Mouse (Mus musculus) ovary, postnatal 36 days (tissue): Measurements from ENCODE around the gene B4galnt4.

Source experiments
- DNase-seq: peaks from one replicate; pipeline ENCODE4 v3.0.0; 2022; ENCODE audit warnings: low spot score, mixed read lengths

B4galnt4 gene

GRCm38 (mm10) chr7:141072017-141072745, 11.3 kb downstream of the B4galnt4 start:
- DNase-seq = no peak

GRCm38 (mm10) chr7:141073782-141074181, 12.9 kb downstream of the B4galnt4 start:
- no peak for DNase-seq

- DNase-seq = no peak
Measured at GRCm38 (mm10) chr7:141077841-141078240, 16.9 kb downstream of the B4galnt4 start, which contains the start of gene Pkp3. Gene Pkp3 (plus strand): TSS chr7:141078218.

- no peak for DNase-seq
Measured at GRCm38 (mm10) chr7:141078876-141079275, 18.0 kb downstream of the B4galnt4 start.

- DNase-seq = no peak
Measured at GRCm38 (mm10) chr7:141079481-141080449, 18.9 kb downstream of the B4galnt4 start.

- DNase-seq = no peak
Measured at GRCm38 (mm10) chr7:141087894-141088293, 27.0 kb downstream of the B4galnt4 start.

- DNase-seq = no peak
Measured at GRCm38 (mm10) chr7:141088473-141088872, 27.6 kb downstream of the B4galnt4 start.

- no peak for DNase-seq
Measured at GRCm38 (mm10) chr7:141090228-141090627, 29.3 kb downstream of the B4galnt4 start.

- DNase-seq = peak; percentile 86
Measured at GRCm38 (mm10) chr7:141092051-141092735, 31.3 kb downstream of the B4galnt4 start.

- no peak for DNase-seq
Measured at GRCm38 (mm10) chr7:141093950-141094349, 33.0 kb downstream of the B4galnt4 start.

GRCm38 (mm10) chr7:141094487-141095205, 33.7 kb downstream of the B4galnt4 start:
- DNase-seq = no peak

GRCm38 (mm10) chr7:141096021-141096420, 35.1 kb downstream of the B4galnt4 start:
- no peak for DNase-seq

- peak; percentile 27 for DNase-seq
Measured at GRCm38 (mm10) chr7:141096649-141097056, 35.7 kb downstream of the B4galnt4 start.

- no peak for DNase-seq
Measured at GRCm38 (mm10) chr7:141097177-141097576, 36.3 kb downstream of the B4galnt4 start.

- DNase-seq = no peak
Measured at GRCm38 (mm10) chr7:141099911-141100691, 39.2 kb downstream of the B4galnt4 start, which contains the start of gene Sigirr. Gene Sigirr (minus strand): TSS chr7:141100572.

GRCm38 (mm10) chr7:141103161-141103560, 42.3 kb downstream of the B4galnt4 start:
- DNase-seq = no peak

- no peak for DNase-seq
Measured at GRCm38 (mm10) chr7:141115874-141116273, 55.0 kb downstream of the B4galnt4 start.

GRCm38 (mm10) chr7:141117636-141118035, 56.7 kb downstream of the B4galnt4 start, which contains the start of gene Ano9:
Gene Ano9 (minus strand): TSS chr7:141117806.
- no peak for DNase-seq

GRCm38 (mm10) chr7:141119487-141119886, 58.6 kb downstream of the B4galnt4 start:
- no peak for DNase-seq

- DNase-seq = no peak
Measured at GRCm38 (mm10) chr7:141120605-141121004, 59.7 kb downstream of the B4galnt4 start.
